Mouse (Mus musculus) kidney, embryonic 15.5 days (tissue): ENCODE results near the gene Afdn. TPM values are rescaled to one million over a fixed set of nuclear protein-coding genes. Genes with fewer than 3 reads are reported as not detected.

Experiments used
- ATAC-seq: fragments of 200-750 bp; cut with Nextera tagmentation; replicated peaks from 2 replicates; pipeline ENCODE4 v1.8.0; 2017; ENCODE audit warnings: moderate TSS enrichment; ENCODE audit not compliant: low FRiP score
- H3K27ac ChIP-seq: fragments of 300-500 bp; sonication (generic); 2 replicates; pipeline ENCODE4 v1.5.1; 2015; ENCODE audit warnings: mild to moderate bottlenecking, inconsistent platforms
- H3K27me3 ChIP-seq: fragments of 300-500 bp; sonication (generic); 2 replicates; pipeline ENCODE4 v1.6.1; 2015; ENCODE audit warnings: inconsistent platforms
- H3K36me3 ChIP-seq: fragments of 300-500 bp; sonication (generic); 2 replicates; pipeline ENCODE4 v1.6.1; 2015; ENCODE audit warnings: inconsistent platforms
- H3K4me1 ChIP-seq: fragments of 300-500 bp; sonication (generic); 2 replicates; pipeline ENCODE4 v1.6.1; 2015; ENCODE audit warnings: inconsistent platforms
- H3K4me2 ChIP-seq: fragments of 300-500 bp; sonication (generic); 2 replicates; pipeline ENCODE4 v1.6.1; 2015; ENCODE audit warnings: moderate library complexity, mild to moderate bottlenecking, inconsistent platforms
- H3K4me3 ChIP-seq: fragments of 300-500 bp; sonication (generic); replicated peaks from 2 replicates; pipeline ENCODE4 v1.5.1; 2015; ENCODE audit warnings: mild to moderate bottlenecking, inconsistent platforms
- H3K9ac ChIP-seq: fragments of 300-500 bp; sonication (generic); 2 replicates; pipeline ENCODE4 v1.6.1; 2015; ENCODE audit warnings: mild to moderate bottlenecking, inconsistent platforms
- H3K9me3 ChIP-seq: fragments of 300-500 bp; sonication (generic); replicated peaks from 2 replicates; pipeline ENCODE4 v1.6.1; 2016; ENCODE audit warnings: inconsistent platforms
- WGBS: fragments of 180-500 bp; shearing (Covaris S2); methylation state at CpG from one replicate; pipeline ENCODE4 v1.1.7; 2015; ENCODE audit warnings: mixed read lengths; 5-methylcytosine and 5-hydroxymethylcytosine counted together
- polyA plus RNA-seq: library from polyadenylated mRNA; unstranded; fragments of >200 nt; fragmentation: Nextera tagmentation; extraction: Ambion mirVana; gene quantifications from 2 replicates; pipeline ENCODE4 v1.2.1, GENCODE M21; 2015

Afdn gene
- polyA plus RNA-seq, 1 experiment from 2014 or later: 76.5 TPM

DNA sequence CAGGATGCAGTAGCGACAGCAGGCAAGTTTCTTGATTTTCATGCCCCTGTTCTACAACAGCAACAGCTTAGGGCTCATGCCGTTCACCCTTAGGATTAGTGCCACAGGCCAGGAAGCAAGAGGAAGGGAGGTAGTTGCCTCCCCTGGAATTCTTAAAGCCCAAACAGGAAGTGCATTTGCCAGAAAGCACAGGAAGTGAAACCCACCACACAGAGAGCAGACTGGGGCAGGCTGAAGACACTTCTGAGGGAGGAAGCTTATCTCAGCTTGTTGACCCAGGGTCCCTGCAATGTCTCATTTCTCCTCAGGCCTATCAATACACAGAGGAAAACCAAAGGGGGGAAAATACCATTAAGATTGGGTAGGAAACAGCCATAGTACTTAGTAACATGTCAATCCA lies 19.5 kb upstream of the Afdn start:
- peak overlapping the region; percentile 37; the same call in 1 of the 2 replicates for H3K27ac ChIP-seq
- peaks cover 53% of the 10 kb centered on the region for H3K4me1 ChIP-seq
- no peak overlapping the region for H3K4me3 ChIP-seq
- no peaks in the 10 kb centered on the region for H3K27me3 ChIP-seq
- 44% methylated on average over 2 of the region's 2 CpGs for WGBS
- no peak overlapping the region for H3K4me2 ChIP-seq
- H3K36me3 ChIP-seq: no peaks in the 10 kb centered on the region
- no peak for ATAC-seq
- no peak overlapping the region for H3K9ac ChIP-seq
- no peaks in the 10 kb centered on the region for H3K9me3 ChIP-seq

DNA sequence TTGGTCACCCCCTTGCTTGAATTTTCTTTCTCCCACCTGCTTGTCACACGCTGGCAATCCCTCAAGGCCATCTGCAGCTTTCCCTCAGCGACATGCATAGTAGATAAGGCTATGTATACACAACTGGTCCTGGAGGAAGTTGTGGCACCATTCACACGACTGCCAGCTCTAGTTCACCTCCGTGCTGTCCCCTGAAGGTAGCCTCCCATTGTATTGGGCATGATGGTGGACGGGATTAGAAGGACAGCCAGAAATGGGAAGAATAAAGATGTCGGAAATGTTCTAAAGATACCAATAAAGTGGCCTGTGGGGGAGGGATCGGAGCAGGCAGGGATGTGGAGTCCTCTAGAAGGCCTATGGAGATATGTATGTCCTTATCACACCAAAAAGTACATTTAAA lies 18.7 kb upstream of the Afdn start:
- Histone ChIP-seq H3K36me3 (no peaks in the 10 kb centered on the region), H3K27me3 (no peaks in the 10 kb centered on the region), H3K9ac (no peak overlapping the region), H3K4me3 (no peak overlapping the region), H3K9me3 (no peaks in the 10 kb centered on the region), H3K27ac (no peak overlapping the region), H3K4me2 (no peak overlapping the region), H3K4me1 (peaks cover 60% of the 10 kb centered on the region)
- 81% methylated on average over 7 of the region's 7 CpGs for WGBS
- ATAC-seq: no peak

DNA sequence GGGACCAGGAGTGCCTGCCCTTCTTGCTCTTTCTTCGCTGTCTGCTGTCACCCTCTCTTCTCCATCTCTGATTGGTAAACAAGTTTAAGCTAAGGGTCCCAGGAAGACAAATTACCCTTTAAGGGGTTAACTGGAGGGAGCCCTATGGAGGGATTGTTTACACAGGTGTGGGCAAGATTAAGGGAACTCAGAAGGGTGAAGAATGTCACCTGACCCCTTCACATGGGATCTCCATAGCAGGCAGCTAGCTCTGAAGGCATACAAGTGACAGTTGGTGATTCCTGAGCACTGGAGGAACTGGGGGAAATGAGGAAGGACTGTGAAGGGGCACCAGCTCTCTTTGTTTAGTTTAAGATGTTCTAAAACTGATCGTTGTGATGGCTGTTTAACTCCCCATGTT lies 18.0 kb upstream of the Afdn start:
- ATAC-seq: peak; percentile 24; the same call in 1 of the 2 replicates
- H3K4me3 ChIP-seq: no peak overlapping the region
- no peak overlapping the region for H3K9ac ChIP-seq
- peaks cover 61% of the 10 kb centered on the region for H3K4me1 ChIP-seq
- no peaks in the 10 kb centered on the region for H3K9me3 ChIP-seq
- 24% methylated on average over 2 of the region's 2 CpGs for WGBS
- no peaks in the 10 kb centered on the region for H3K36me3 ChIP-seq
- no peaks in the 10 kb centered on the region for H3K27me3 ChIP-seq
- H3K27ac ChIP-seq: no peak overlapping the region
- no peak overlapping the region for H3K4me2 ChIP-seq

DNA sequence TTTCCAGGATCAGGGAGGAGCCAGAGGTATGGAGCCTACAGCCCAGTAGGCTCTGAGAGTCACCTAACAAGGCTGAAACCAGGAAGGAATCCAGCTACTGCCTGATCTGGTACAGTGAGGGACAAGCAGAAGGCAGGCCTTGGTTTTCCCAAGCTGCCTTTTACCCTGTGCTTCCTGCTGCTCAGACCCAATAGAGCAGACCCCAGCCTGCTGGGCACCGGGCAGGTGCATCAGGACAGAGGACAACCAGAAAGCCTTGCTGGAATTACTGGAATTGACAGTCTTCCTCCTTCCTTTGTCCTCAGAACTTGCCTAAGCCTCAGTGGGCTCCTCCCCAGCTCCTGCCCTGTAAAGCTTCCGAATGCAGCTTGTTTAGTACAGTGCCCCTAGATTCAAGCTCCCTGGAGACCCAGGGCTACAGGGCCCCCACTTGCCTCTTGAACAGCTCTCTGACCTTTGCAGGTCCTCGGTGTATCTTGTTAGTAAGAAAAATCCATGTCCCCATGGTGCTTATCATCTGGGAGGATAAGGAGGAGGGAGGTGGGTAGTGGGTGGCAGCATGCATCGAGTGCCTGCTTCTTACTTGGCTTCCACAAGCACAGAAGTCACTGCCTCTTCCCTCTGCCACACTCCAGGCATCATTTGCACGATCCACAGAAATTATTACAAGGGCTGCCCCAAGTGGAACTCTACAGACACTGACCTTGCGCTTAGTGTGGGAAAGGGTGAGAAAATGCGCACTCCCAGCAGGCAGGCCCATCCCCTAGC lies 17.2 kb upstream of the Afdn start:
- 49% methylated on average over 7 of the region's 7 CpGs for whole genome bisulfite sequencing
- peak; percentile 24; the same call in 1 of the 2 replicates for ATAC-seq
- Histone ChIP-seq H3K9ac (no peak overlapping the region), H3K9me3 (no peaks in the 10 kb centered on the region), H3K4me2 (no peak overlapping the region), H3K4me1 (peaks cover 57% of the 10 kb centered on the region), H3K4me3 (no peak overlapping the region), H3K27ac (peak overlapping the region; percentile 82), H3K27me3 (no peaks in the 10 kb centered on the region), H3K36me3 (no peaks in the 10 kb centered on the region)

DNA sequence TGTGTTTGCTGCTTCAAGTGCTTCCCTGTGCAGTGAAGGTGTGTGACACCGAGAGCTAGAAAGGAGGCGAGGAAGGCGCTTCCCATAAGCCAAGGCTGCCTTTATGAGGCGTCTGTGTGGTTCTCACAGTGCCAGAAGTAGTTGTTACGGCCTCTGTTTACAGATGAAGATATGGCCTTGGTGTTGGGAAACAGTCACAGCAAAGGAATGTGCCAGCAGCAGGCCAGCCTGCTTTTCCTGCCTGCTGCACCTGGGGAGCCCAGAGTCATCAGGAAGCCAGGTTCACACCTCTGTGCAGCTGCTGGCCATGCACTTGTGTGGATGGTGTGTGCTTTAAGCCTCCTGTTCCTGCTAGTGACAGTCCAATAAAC lies 16.6 kb upstream of the Afdn start:
- no peaks in the 10 kb centered on the region for H3K9me3 ChIP-seq
- H3K36me3 ChIP-seq: no peaks in the 10 kb centered on the region
- no peaks in the 10 kb centered on the region for H3K27me3 ChIP-seq
- H3K4me3 ChIP-seq: no peak overlapping the region
- peaks cover 57% of the 10 kb centered on the region for H3K4me1 ChIP-seq
- 41% methylated on average over 5 of the region's 5 CpGs for WGBS
- H3K9ac ChIP-seq: no peak overlapping the region
- H3K4me2 ChIP-seq: no peak overlapping the region
- ATAC-seq: no peak; the same call in 1 of the 2 replicates
- H3K27ac ChIP-seq: peak overlapping the region; percentile 82

DNA sequence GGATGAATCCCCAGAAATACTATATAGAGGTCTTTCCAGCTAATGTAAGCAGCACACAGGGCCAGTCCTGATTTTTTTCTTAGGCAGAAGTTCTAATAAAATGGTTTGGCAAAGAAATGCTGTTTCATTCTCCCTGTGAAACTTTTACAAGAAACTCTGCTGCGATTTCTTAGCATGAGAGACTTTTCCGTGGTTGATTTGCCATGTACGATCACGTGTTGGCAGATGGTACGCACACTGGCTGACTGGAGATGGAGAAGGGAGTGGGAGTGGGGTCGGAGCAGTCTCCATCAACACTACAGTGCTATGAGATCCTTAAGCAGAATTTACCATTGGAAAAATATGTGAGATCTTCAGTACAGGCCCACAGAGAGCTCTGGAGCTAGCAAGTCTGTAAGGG lies 16.1 kb upstream of the Afdn start:
- H3K36me3 ChIP-seq: no peaks in the 10 kb centered on the region
- H3K4me1 ChIP-seq: peaks cover 57% of the 10 kb centered on the region
- H3K27me3 ChIP-seq: no peaks in the 10 kb centered on the region
- H3K27ac ChIP-seq: peak overlapping the region; percentile 82
- H3K4me2 ChIP-seq: 0 out of 2 replicates have a peak overlapping the region, but pooled peaks have one; percentile 12
- no peak overlapping the region for H3K9ac ChIP-seq
- no peak overlapping the region for H3K4me3 ChIP-seq
- WGBS: 36% methylated on average over 6 of the region's 6 CpGs
- no peaks in the 10 kb centered on the region for H3K9me3 ChIP-seq
- no peak for ATAC-seq

DNA sequence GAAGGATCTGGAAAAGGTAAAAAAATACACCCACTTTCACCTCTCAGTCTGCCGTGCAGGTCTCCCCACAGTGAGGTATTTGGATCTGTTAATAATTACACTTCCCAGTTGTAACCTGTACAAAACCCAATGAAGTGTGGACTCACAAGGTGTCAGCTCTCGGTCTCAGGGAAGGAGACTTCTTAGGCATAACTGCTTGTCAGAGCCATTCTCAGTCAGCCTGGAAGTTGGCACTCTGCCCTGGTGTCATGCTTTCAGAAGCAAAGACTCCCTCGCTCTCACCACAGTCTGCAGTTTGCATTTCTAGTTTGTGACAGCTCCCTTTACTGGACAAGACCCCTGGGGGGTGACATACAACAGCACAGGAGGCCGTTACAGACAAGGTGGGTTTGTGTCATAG lies 15.5 kb upstream of the Afdn start:
- no peaks in the 10 kb centered on the region for H3K36me3 ChIP-seq
- WGBS: 30% methylated on average over 4 of the region's 4 CpGs
- peak overlapping the region; percentile 82 for H3K27ac ChIP-seq
- ATAC-seq: peak; percentile 85
- no peak overlapping the region for H3K9ac ChIP-seq
- no peak overlapping the region for H3K4me3 ChIP-seq
- H3K4me2 ChIP-seq: 0 out of 2 replicates have a peak overlapping the region, but pooled peaks have one; percentile 12
- peaks cover 57% of the 10 kb centered on the region for H3K4me1 ChIP-seq
- H3K27me3 ChIP-seq: no peaks in the 10 kb centered on the region
- no peaks in the 10 kb centered on the region for H3K9me3 ChIP-seq

DNA sequence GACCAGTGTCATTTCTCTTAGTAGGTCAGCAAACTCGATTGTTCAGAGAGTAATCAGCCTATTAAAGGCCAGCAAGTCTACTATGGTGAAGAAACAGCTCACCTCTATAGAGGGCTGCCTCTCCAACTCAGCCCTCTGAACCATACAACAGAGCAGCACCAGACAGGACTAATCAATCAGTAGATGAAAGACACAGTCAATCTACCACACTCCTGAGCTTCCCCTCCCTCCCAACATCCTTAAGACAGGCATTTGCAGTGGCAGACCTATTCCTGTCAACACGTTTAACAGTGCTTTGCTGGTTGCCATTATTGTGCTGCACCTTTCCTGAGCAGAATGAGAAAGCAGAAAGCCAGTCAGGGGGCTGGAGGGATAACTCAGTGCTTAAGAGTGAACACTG lies 15.0 kb upstream of the Afdn start:
- peak overlapping the region; percentile 82 for H3K27ac ChIP-seq
- H3K9me3 ChIP-seq: no peaks in the 10 kb centered on the region
- H3K36me3 ChIP-seq: no peaks in the 10 kb centered on the region
- no peak overlapping the region for H3K4me3 ChIP-seq
- no peaks in the 10 kb centered on the region for H3K27me3 ChIP-seq
- ATAC-seq: peak; percentile 52; the same call in 1 of the 2 replicates
- 58% methylated on average over 2 of the region's 2 CpGs for WGBS
- 0 out of 2 replicates have a peak overlapping the region, but pooled peaks have one; percentile 12 for H3K4me2 ChIP-seq
- no peak overlapping the region for H3K9ac ChIP-seq
- H3K4me1 ChIP-seq: peaks cover 57% of the 10 kb centered on the region

DNA sequence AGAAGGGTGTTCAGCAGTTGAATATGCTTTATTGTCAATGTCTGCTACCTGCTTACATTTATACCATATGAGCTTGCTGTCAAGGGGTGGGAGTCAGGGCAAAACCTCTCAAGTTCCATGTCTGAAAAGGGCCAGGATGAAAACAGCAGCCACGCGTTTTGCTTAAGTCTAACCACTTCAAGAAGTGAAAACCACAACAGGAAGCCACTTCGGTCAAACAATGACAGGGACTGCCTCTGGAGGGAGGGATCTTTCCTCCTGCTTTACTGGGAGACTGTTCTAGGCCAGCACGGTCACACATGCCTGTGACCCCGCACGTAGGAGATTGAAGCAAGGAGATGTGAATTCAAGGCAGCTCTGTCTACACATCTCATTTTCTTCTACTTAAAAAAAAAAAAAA lies 14.0 kb upstream of the Afdn start:
- peaks cover 50% of the 10 kb centered on the region for H3K4me1 ChIP-seq
- no peak overlapping the region for H3K4me3 ChIP-seq
- no peaks in the 10 kb centered on the region for H3K9me3 ChIP-seq
- no peaks in the 10 kb centered on the region for H3K36me3 ChIP-seq
- no peaks in the 10 kb centered on the region for H3K27me3 ChIP-seq
- WGBS: 59% methylated on average over 6 of the region's 6 CpGs
- H3K4me2 ChIP-seq: no peak overlapping the region
- no peak overlapping the region for H3K9ac ChIP-seq
- ATAC-seq: no peak
- H3K27ac ChIP-seq: no peak overlapping the region

DNA sequence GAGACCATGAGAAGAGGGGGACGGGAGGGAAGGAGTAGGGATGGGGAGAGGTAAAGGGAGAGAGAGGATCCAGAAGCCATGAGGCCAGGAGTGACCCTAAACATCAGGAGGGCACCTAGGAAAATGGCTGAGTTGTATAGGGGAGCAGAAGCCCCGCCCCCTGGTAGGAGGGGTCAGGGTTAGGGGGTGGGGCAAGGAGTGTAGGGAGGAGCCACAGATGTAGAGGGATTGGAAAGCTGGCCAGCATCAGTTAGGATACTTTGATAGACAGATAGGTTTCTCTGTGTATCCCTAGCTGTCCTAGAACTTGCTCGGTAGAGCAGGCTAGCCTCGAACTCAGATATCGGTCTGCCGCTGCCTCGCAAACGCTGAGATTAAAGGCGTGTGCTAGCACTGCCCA lies 12.7 kb upstream of the Afdn start:
- 89% methylated on average over 9 of the region's 9 CpGs for WGBS
- Histone ChIP-seq H3K36me3 (no peaks in the 10 kb centered on the region), H3K4me1 (peaks cover 38% of the 10 kb centered on the region), H3K9me3 (no peaks in the 10 kb centered on the region), H3K4me3 (no peak overlapping the region), H3K9ac (no peak overlapping the region), H3K27me3 (no peaks in the 10 kb centered on the region), H3K27ac (no peak overlapping the region), H3K4me2 (no peak overlapping the region)
- no peak for ATAC-seq

DNA sequence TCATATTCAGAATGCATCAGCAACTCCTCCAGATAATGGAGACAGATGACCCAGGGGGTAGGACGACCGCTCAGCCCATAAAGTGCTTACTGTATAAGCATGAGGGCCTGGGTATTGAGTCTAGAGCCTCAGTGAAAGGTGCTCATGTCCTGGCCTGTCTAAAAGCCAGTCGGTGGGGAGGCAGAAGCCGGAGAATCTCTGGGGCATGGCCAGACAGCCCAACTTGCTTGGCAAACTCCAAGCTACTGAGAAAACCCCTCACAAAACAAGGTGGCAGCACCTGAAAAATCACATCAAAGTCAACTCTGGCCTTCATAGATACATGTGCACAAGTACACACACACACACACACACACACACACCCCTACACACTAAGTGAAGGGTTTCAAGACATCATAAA lies 11.3 kb upstream of the Afdn start:
- Histone ChIP-seq H3K4me2 (no peak overlapping the region), H3K36me3 (no peaks in the 10 kb centered on the region), H3K9me3 (no peaks in the 10 kb centered on the region), H3K4me3 (no peak overlapping the region), H3K27me3 (no peaks in the 10 kb centered on the region), H3K9ac (no peak overlapping the region), H3K27ac (no peak overlapping the region), H3K4me1 (peaks cover 26% of the 10 kb centered on the region)
- WGBS: 87% methylated on average over 4 of the region's 4 CpGs
- ATAC-seq: no peak

DNA sequence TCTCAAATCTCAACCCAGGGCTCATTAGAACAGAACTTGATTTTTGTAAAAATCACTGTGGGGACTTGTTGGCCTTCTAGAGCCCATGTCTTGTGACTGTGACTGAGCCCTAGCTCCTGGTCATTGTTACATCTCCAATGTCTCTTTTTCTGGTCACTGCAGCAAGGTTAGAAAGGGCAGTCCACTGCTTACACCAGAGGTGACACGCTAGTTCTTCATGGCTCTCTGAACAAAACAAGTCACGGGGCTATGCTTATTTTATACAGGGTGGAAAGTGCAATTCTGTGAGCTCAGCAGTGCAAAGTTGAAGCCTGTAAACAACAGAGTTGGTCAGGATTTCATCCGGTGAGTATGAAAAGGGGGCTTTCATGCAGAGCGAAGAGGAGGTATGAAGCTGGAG lies 6.4 kb upstream of the Afdn start:
- no peaks in the 10 kb centered on the region for H3K36me3 ChIP-seq
- H3K4me2 ChIP-seq: no peak overlapping the region
- peaks cover 5% of the 10 kb centered on the region for H3K4me1 ChIP-seq
- WGBS: 71% methylated on average over 4 of the region's 4 CpGs
- H3K27me3 ChIP-seq: no peaks in the 10 kb centered on the region
- no peak overlapping the region for H3K9ac ChIP-seq
- H3K27ac ChIP-seq: no peak overlapping the region
- no peak for ATAC-seq
- H3K9me3 ChIP-seq: no peaks in the 10 kb centered on the region
- no peak overlapping the region for H3K4me3 ChIP-seq

DNA sequence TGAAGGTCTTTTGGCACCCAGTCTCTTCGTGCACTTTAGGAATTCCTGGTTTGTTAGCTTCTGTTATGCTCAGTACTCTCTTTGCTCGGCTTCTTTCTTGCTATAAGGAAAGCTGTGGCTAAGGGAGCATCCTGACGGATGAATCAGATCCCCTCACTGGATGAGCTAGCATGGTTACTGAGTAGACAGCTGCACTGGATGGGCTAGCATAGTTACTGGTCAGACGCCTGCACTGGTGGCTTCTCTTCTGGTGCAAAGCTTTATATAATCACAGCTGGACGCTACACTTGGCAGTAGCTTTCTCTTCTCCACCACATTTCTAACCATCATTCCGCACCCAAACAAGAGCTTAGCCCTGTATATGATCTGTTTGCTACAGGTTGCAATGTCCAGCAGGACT lies 5.4 kb upstream of the Afdn start:
- no peak overlapping the region for H3K4me2 ChIP-seq
- no peak overlapping the region for H3K9ac ChIP-seq
- no peaks in the 10 kb centered on the region for H3K27me3 ChIP-seq
- H3K36me3 ChIP-seq: no peaks in the 10 kb centered on the region
- ATAC-seq: no peak
- peaks cover 10% of the 10 kb centered on the region for H3K4me1 ChIP-seq
- WGBS: 79% methylated on average over 6 of the region's 6 CpGs
- H3K4me3 ChIP-seq: no peak overlapping the region
- H3K9me3 ChIP-seq: no peaks in the 10 kb centered on the region
- H3K27ac ChIP-seq: no peak overlapping the region
